Mouse (Mus musculus) thymus, postnatal 10 days (tissue): Measurements from ENCODE around the gene Gm20865.
"Not testable (repeated sequence)": the region's sequence is repeated elsewhere in the genome, so short reads cannot be mapped to it uniquely, and the experiment has no call there.

Experiments used
- DNase-seq, 2 experiments: peaks; one replicate each; pipeline ENCODE4 v3.0.0; 2021; ENCODE audit warnings: low spot score in 2 of 2

Gm20865 gene

GRCm38 (mm10) chrY:21241275-21241674 lies at the start of gene Gm20865:
Gm20865 (plus strand) TSS chrY:21241575.
- DNase-seq = not testable (repeated sequence)
